Mouse (Mus musculus): ENCODE data around the gene Tldc1. TPM values are rescaled to one million over a fixed set of nuclear protein-coding genes. Genes with fewer than 3 reads are reported as not detected.

Gene Tldc1
- polyA plus RNA-seq (2021; fragmentation: Nextera tagmentation) = 5.9 and 7.4 TPM in 2 replicates
- long read RNA-seq, experiment 1, transcript Tldc1-201 (8 exons, 3,085 nt) = major isoform, 9 of 14 reads
- long read RNA-seq, experiment 1, partial matches to known transcripts = 4 of 14 reads
- long read RNA-seq, experiment 1, other reads (novel, unspliced or antisense) = 1 of 14 reads
- long read RNA-seq, experiment 2, transcript Tldc1-201 (8 exons, 3,085 nt) = major isoform, 34 of 58 reads
- long read RNA-seq, experiment 2, partial matches to known transcripts = 6 of 58 reads
- long read RNA-seq, experiment 2, other reads (novel, unspliced or antisense) = 18 of 58 reads

GRCm38 (mm10) chr8:119778263-119778662 lies at the start of gene Tldc1:
Tldc1 (minus strand) TSS chr8:119778416.

Other genes with a start within 250 kb of the Tldc1 start
- gene Mbtps1, start 219.7 kb downstream of the Tldc1 start, polyA plus RNA-seq (2021; fragmentation: Nextera tagmentation) = 15.0 and 16.7 TPM in 2 replicates
- gene Hsdl1, start 203.2 kb downstream of the Tldc1 start, polyA plus RNA-seq (2021; fragmentation: Nextera tagmentation) = 39.3 and 40.8 TPM in 2 replicates
- 0.79 and 0.95 TPM in 2 replicates for gene Dnaaf1, start 203.2 kb downstream of the Tldc1 start, polyA plus RNA-seq (2021; fragmentation: Nextera tagmentation)
- 3.2 and 3.5 TPM in 2 replicates for gene Taf1c, start 173.2 kb downstream of the Tldc1 start, polyA plus RNA-seq (2021; fragmentation: Nextera tagmentation)
- gene Adad2, start 165.7 kb downstream of the Tldc1 start, polyA plus RNA-seq (2021; fragmentation: Nextera tagmentation) = 0.08 TPM in 1 of 2 replicates, not detected in the other
- gene Kcng4, start 142.7 kb downstream of the Tldc1 start, polyA plus RNA-seq (2021; fragmentation: Nextera tagmentation) = 4.7 TPM in 2 replicates
- 12.7 and 15.6 TPM in 2 replicates for gene Wfdc1, start 112.1 kb downstream of the Tldc1 start, polyA plus RNA-seq (2021; fragmentation: Nextera tagmentation)
- 0.23 and 0.33 TPM in 2 replicates for gene Atp2c2, start 78.4 kb downstream of the Tldc1 start, polyA plus RNA-seq (2021; fragmentation: Nextera tagmentation)
- gene Cotl1, start 62.1 kb upstream of the Tldc1 start, polyA plus RNA-seq (2021; fragmentation: Nextera tagmentation) = 41.9 and 50.8 TPM in 2 replicates
- gene Klhl36, start 83.8 kb upstream of the Tldc1 start, polyA plus RNA-seq (2021; fragmentation: Nextera tagmentation) = 6.8 TPM in 2 replicates
- 64.5 and 68.1 TPM in 2 replicates for gene Usp10, start 131.9 kb upstream of the Tldc1 start, polyA plus RNA-seq (2021; fragmentation: Nextera tagmentation)
- gene Gm20388, start 132.4 kb upstream of the Tldc1 start, polyA plus RNA-seq (2021; fragmentation: Nextera tagmentation) = 3.1 and 5.9 TPM in 2 replicates
- 0.74 and 1.3 TPM in 2 replicates for gene Crispld2, start 214.0 kb upstream of the Tldc1 start, polyA plus RNA-seq (2021; fragmentation: Nextera tagmentation)